Mouse (Mus musculus) olfactory bulb, adult 2 months (tissue): ENCODE results near the gene Ets1.

Experiments used
- CTCF ChIP-seq: fragments of 200-500 bp; IDR thresholded peaks from 2 replicates; pipeline ENCODE4 v1.5.1; 2012; ENCODE audit warnings: low read depth, mild to moderate bottlenecking, low read length, moderate library complexity; ENCODE audit not compliant: insufficient read depth
- POLR2A ChIP-seq: fragments of 200-500 bp; IDR thresholded peaks from 2 replicates; pipeline ENCODE4 v1.6.1; 2012; ENCODE audit warnings: mild to moderate bottlenecking, low read depth, low read length, moderate library complexity; ENCODE audit not compliant: insufficient read depth

DNA sequence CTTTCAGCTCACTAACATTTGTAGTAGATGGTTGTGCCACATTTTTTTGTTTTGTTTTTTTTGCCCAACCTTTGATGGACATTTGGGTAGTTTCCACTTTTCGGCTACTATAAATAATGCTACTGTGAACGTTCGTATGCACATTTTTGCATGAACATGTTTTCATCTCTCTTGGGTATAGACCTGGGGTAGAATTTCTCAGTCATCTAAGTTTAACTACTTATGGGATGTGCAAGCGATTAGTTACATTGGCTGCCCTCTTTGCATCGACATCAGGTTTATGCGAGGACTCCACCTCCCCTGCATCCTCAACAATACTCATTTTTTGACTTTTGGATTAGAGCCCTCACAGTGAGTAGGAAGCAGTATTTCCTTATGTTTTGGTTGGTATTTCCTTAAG, 43.5 kb downstream of the Ets1 start:
- TF ChIP-seq CTCF (no peak), POLR2A (no peak)
